Mouse (Mus musculus) stomach, embryonic 15.5 days (tissue): ENCODE results near the gene Impg1. TPM values are rescaled to one million over a fixed set of nuclear protein-coding genes. Genes with fewer than 3 reads are reported as not detected.

ENCODE experiments used
- ATAC-seq: fragments of 200-750 bp; cut with Nextera tagmentation; 2 replicates; pipeline ENCODE4 v1.8.0; 2017; ENCODE audit warnings: low read depth, moderate number of reproducible peaks, moderate TSS enrichment; ENCODE audit not compliant: insufficient read depth, low FRiP score
- H3K27ac ChIP-seq: fragments of 300-500 bp; sonication (generic); 2 replicates; pipeline ENCODE4 v1.5.1; 2015; ENCODE audit warnings: mild to moderate bottlenecking, inconsistent platforms
- H3K27me3 ChIP-seq: fragments of 300-500 bp; sonication (generic); replicated peaks from 2 replicates; pipeline ENCODE4 v1.6.1; 2015; ENCODE audit warnings: inconsistent platforms
- H3K36me3 ChIP-seq: fragments of 300-500 bp; sonication (generic); 2 replicates; pipeline ENCODE4 v1.6.1; 2015; ENCODE audit warnings: inconsistent platforms
- H3K4me1 ChIP-seq: fragments of 300-500 bp; sonication (generic); 2 replicates; pipeline ENCODE4 v1.6.1; 2015; ENCODE audit warnings: inconsistent platforms
- H3K4me2 ChIP-seq: fragments of 300-500 bp; sonication (generic); 2 replicates; pipeline ENCODE4 v1.6.1; 2015; ENCODE audit warnings: mild to moderate bottlenecking, inconsistent platforms
- H3K4me3 ChIP-seq: fragments of 300-500 bp; sonication (generic); replicated peaks from 2 replicates; pipeline ENCODE4 v1.5.1; 2015; ENCODE audit warnings: inconsistent platforms
- H3K9ac ChIP-seq: fragments of 300-500 bp; sonication (generic); 2 replicates; pipeline ENCODE4 v1.6.1; 2015; ENCODE audit warnings: inconsistent platforms
- H3K9me3 ChIP-seq: fragments of 300-500 bp; sonication (generic); 2 replicates; pipeline ENCODE4 v1.6.1; 2016; ENCODE audit warnings: inconsistent platforms
- WGBS: fragments of 180-500 bp; shearing (Covaris S2); methylation state at CpG from one replicate; pipeline ENCODE4 v1.1.7; 2015; 5-methylcytosine and 5-hydroxymethylcytosine counted together
- polyA plus RNA-seq: library from polyadenylated mRNA; unstranded; fragments of >200 nt; fragmentation: Nextera tagmentation; extraction: Ambion mirVana; gene quantifications from 2 replicates; pipeline ENCODE4 v1.2.1, GENCODE M21; 2015

Impg1 gene
- polyA plus RNA-seq, 1 experiment from 2014 or later, result 0.05 TPM

DNA sequence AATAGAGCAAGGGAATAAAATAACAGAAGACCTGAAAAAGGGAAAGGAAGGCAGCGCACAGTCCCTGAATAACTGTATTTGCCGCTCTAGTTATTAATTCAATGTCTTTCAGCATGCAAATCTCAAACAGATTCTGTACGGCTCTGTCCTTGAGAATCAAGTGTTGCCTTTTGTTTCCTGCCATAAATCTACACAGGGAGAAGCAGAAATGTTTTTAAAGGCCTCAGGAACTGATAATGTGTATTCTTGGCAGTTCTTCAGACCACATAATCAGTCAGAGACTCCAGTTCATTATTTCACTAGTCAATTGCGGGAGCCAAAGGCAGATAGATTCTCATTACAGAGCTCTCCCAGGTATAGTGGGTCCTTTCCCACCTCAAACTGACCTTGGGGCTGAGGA is 82.6 kb downstream of the Impg1 start:
- Histone ChIP-seq H3K4me2 (no peak overlapping the region), H3K36me3 (no peaks in the 10 kb centered on the region), H3K4me3 (no peak overlapping the region), H3K27ac (no peak overlapping the region), H3K27me3 (no peaks in the 10 kb centered on the region), H3K9ac (no peak overlapping the region), H3K4me1 (no peaks in the 10 kb centered on the region), H3K9me3 (no peaks in the 10 kb centered on the region)
- ATAC-seq, result no peak
- 79% methylated on average over 4 of the region's 4 CpGs for WGBS

DNA sequence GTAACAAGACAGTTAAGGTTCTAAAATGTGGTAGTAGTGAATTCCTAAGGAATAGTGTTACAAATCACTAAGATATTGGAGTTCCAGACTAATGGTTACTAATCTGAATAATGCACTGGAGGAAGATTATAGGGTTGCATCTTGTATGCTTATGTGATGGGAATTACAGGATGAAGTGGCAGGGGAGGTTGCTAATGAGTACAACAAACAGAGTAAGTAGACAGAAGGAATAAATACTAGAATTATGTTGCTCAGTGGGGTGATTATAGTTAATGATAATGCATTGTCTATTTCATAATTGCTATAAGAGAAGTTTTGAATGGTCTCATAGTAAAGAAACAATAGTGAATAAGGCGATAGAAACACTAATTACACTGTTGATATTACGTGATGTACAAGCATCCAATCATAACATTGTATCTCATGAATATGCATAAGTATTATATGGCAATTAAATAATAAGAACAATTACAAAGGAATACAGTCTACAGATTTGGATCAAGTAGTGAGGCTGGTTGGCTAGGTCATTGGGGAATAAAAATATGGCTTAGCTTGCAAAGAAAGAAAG is 85.1 kb downstream of the Impg1 start:
- no peak overlapping the region for H3K4me2 ChIP-seq
- no peak overlapping the region for H3K9ac ChIP-seq
- H3K27me3 ChIP-seq, result no peaks in the 10 kb centered on the region
- no peaks in the 10 kb centered on the region for H3K9me3 ChIP-seq
- no peaks in the 10 kb centered on the region for H3K36me3 ChIP-seq
- no peak overlapping the region for H3K4me3 ChIP-seq
- WGBS, result 91% methylated on average over 2 of the region's 2 CpGs
- H3K27ac ChIP-seq, result no peak overlapping the region
- no peak for ATAC-seq
- H3K4me1 ChIP-seq, result no peaks in the 10 kb centered on the region

DNA sequence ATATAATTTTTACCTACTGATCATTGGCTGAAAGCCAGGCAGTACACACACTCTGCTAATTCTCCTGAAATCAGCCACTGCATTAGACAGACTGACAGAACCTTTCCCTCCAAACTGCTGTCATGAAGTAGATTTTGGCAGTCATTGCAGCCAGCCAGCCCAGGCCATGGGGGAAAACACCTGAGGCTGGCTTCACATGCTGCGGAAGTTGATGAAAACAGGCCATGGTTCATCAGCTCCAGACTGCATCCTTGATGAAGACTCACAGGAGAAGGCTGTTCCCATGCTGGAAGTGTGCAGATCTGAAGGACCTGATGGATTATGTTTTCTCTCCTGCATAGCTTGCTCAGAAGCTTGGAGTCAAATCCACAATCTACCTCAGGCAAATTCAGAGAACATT is 91.2 kb downstream of the Impg1 start:
- 83% methylated on average over 1 of the region's 1 CpGs for WGBS
- Histone ChIP-seq H3K27ac (no peak overlapping the region), H3K36me3 (no peaks in the 10 kb centered on the region), H3K9me3 (no peaks in the 10 kb centered on the region), H3K4me1 (no peaks in the 10 kb centered on the region), H3K4me3 (no peak overlapping the region), H3K9ac (no peak overlapping the region), H3K4me2 (no peak overlapping the region), H3K27me3 (no peaks in the 10 kb centered on the region)
- no peak for ATAC-seq

DNA sequence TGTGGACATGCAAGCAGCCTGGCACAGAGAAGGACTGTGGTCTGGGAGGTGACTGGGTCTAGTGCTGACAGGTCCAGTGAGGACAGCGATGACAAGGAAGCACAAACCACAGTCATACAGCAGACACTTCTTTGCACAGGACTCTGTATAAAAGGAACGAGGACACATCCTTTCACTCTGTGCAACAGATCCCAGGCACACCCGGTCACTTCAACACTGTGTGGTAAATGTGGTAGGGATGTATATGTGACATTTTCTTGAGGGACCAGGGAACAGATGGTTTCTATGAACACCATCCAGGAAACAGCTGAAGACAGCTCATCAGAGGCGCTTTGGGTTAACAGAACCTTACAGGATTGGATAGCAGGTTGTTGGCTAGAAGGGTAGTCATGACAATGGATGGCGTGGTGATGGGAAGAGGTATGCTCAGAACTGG is 92.0 kb downstream of the Impg1 start:
- H3K27me3 ChIP-seq, result no peaks in the 10 kb centered on the region
- H3K27ac ChIP-seq, result no peak overlapping the region
- H3K9ac ChIP-seq, result no peak overlapping the region
- no peaks in the 10 kb centered on the region for H3K4me1 ChIP-seq
- 84% methylated on average over 5 of the region's 5 CpGs for WGBS
- no peaks in the 10 kb centered on the region for H3K9me3 ChIP-seq
- H3K36me3 ChIP-seq, result no peaks in the 10 kb centered on the region
- no peak overlapping the region for H3K4me3 ChIP-seq
- no peak for ATAC-seq
- H3K4me2 ChIP-seq, result no peak overlapping the region

GRCm38 (mm10) chr9:80368636-80369035 is 96.6 kb downstream of the Impg1 start:
- H3K9ac ChIP-seq, result no peak overlapping the region
- H3K4me1 ChIP-seq, result no peaks in the 10 kb centered on the region
- no peak for ATAC-seq
- no peak overlapping the region for H3K4me2 ChIP-seq
- no peaks in the 10 kb centered on the region for H3K27me3 ChIP-seq
- H3K36me3 ChIP-seq, result no peaks in the 10 kb centered on the region
- 60% methylated on average over 2 of the region's 2 CpGs for whole genome bisulfite sequencing
- no peak overlapping the region for H3K27ac ChIP-seq
- H3K9me3 ChIP-seq, result no peaks in the 10 kb centered on the region
- H3K4me3 ChIP-seq, result no peak overlapping the region

- H3K27ac ChIP-seq, result no peak overlapping the region
- no peak overlapping the region for H3K4me2 ChIP-seq
- H3K9me3 ChIP-seq, result no peaks in the 10 kb centered on the region
- 84% methylated on average over 2 of the region's 2 CpGs for WGBS
- ATAC-seq, result no peak
- H3K27me3 ChIP-seq, result no peaks in the 10 kb centered on the region
- no peak overlapping the region for H3K9ac ChIP-seq
- H3K4me1 ChIP-seq, result no peaks in the 10 kb centered on the region
- no peaks in the 10 kb centered on the region for H3K36me3 ChIP-seq
- no peak overlapping the region for H3K4me3 ChIP-seq
These were observed 97.6 kb downstream of the Impg1 start for GRCm38 (mm10) chr9:80367520-80368204.

DNA sequence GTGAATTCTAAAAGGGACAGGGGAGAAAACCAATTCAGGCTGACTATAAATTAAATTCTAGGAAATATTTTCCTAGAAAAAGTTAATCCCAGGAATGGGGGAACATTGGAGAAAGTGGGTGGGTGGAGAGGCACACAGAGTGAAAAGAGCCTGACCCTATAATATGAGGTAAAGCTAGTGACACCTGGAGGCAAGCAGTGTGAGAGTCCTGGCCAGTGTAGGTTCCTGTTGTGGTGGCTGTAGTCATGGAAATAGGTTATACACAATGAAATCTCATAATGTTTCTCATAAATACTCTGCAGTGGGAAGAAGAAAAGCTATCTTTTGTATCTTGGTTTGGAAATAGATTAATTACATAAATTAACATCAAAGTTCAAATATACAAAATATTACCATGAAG is 105.2 kb downstream of the Impg1 start:
- ATAC-seq, result no peak
- no peak overlapping the region for H3K27ac ChIP-seq
- H3K27me3 ChIP-seq, result no peaks in the 10 kb centered on the region
- H3K9ac ChIP-seq, result no peak overlapping the region
- no peak overlapping the region for H3K4me2 ChIP-seq
- H3K9me3 ChIP-seq, result no peaks in the 10 kb centered on the region
- no peak overlapping the region for H3K4me3 ChIP-seq
- no peaks in the 10 kb centered on the region for H3K4me1 ChIP-seq
- no peaks in the 10 kb centered on the region for H3K36me3 ChIP-seq

GRCm38 (mm10) chr9:80351678-80352331 is 113.5 kb downstream of the Impg1 start:
- ATAC-seq, result no peak
- H3K4me2 ChIP-seq, result peak overlapping the region; percentile 8; the same call in 1 of the 2 replicates

DNA sequence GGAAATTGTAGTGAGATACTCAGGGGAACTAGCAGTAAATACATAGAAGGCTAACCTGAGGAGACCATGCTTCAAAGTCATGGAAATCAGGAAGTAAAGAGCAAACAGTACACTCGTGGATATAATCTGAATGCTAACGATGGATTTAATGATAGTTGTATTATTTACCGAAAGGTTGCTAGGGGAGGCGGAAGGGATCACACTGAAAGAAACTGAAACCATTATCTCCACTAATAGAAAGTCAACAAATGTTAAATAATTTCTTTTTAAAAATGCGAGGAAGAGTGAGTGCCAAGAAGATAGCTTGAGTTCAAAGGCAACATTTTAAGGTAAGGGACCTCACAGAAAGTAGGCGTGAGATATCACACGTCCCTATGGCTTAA is 114.0 kb downstream of the Impg1 start:
- H3K4me1 ChIP-seq, result no peaks in the 10 kb centered on the region
- H3K4me2 ChIP-seq, result no peak overlapping the region
- no peaks in the 10 kb centered on the region for H3K36me3 ChIP-seq
- no peak overlapping the region for H3K4me3 ChIP-seq
- WGBS, result 67% methylated on average over 7 of the region's 7 CpGs
- no peak for ATAC-seq
- H3K9ac ChIP-seq, result no peak overlapping the region
- H3K9me3 ChIP-seq, result no peaks in the 10 kb centered on the region
- no peaks in the 10 kb centered on the region for H3K27me3 ChIP-seq
- no peak overlapping the region for H3K27ac ChIP-seq

More at GRCm38 (mm10) chr9:80351678-80352331, 113.5 kb downstream of the Impg1 start:
- H3K27ac ChIP-seq, result no peak overlapping the region
- WGBS, result 41% methylated on average over 20 of the region's 20 CpGs
- no peak overlapping the region for H3K4me3 ChIP-seq
- H3K27me3 ChIP-seq, result no peaks in the 10 kb centered on the region
- no peaks in the 10 kb centered on the region for H3K9me3 ChIP-seq
- H3K9ac ChIP-seq, result no peak overlapping the region
- H3K36me3 ChIP-seq, result no peaks in the 10 kb centered on the region
- no peaks in the 10 kb centered on the region for H3K4me1 ChIP-seq

DNA sequence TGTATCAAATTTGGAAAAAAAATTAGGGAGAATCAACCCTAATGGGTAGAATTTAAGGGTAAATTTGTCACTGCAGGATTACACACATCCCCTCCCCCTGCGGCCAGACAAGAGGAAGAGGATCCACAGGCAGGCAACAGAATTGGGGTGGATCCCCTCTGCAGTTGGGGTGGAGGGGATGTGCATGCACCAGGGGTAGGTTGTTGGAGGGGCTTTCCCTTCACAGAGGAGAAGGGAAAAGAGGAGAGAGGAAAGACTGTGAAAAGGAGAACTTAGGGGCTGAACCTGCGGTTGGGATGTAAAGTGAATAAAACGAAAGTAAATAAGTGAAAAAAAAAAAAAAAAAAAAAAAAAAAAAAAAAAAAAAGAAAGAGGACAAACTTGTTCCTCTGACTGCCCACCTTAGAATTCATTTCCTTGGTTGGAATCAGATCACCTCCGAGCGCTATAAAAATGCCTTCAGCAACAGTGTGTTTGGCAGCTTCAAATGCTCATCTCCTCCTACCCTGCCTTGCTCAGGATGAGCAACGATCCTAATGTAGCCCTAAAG is 120.8 kb downstream of the Impg1 start:
- ATAC-seq, result no peak
- 87% methylated on average over 6 of the region's 6 CpGs for WGBS
- Histone ChIP-seq H3K36me3 (no peaks in the 10 kb centered on the region), H3K4me2 (no peak overlapping the region), H3K4me3 (no peak overlapping the region), H3K27ac (no peak overlapping the region), H3K27me3 (no peaks in the 10 kb centered on the region), H3K9me3 (no peaks in the 10 kb centered on the region), H3K9ac (no peak overlapping the region), H3K4me1 (no peaks in the 10 kb centered on the region)

DNA sequence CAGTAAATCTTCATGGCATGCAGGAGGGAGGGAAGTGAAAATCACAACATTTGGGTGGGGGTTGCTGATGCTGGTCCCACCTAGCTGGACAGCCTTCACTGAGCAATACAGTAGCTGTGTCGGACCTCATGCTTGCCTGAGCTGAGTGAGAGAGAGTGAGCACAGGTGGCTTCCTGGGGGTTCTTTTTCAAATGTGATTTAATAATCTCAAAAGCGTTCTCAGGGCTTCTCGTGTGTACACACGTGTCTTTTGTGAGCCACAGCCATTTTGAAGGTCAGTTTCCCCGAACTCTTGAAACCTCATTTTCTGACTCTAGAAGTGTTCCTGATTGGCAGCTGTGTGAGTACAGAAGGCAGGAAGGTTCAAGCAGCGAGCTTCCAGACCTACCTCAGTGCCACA is 122.8 kb downstream of the Impg1 start:
- Histone ChIP-seq H3K27ac (no peak overlapping the region), H3K4me2 (no peak overlapping the region), H3K4me3 (no peak overlapping the region), H3K4me1 (no peaks in the 10 kb centered on the region), H3K36me3 (no peaks in the 10 kb centered on the region), H3K9ac (no peak overlapping the region), H3K9me3 (no peaks in the 10 kb centered on the region), H3K27me3 (no peaks in the 10 kb centered on the region)
- WGBS, result 78% methylated on average over 6 of the region's 6 CpGs
- no peak for ATAC-seq

DNA sequence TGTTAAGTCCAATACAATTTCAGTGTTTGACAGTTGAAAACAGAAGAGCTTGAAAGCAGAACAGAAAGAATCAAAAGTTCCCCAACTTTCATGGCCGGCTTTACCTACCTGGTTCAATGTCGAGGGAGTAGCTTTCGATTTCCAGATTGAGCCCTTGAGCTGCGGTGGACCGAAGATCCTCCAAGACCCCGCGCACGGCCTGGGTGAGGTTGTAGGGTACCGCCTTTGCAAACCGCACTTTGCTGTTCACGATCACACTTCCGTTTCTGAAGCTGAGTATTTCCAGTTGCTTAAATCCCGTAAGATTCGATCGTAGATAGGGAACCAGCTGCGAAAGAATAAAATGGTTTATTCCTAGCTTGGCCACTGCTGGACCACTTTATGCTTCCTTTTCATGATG is 123.5 kb downstream of the Impg1 start:
- H3K36me3 ChIP-seq, result no peaks in the 10 kb centered on the region
- H3K27me3 ChIP-seq, result no peaks in the 10 kb centered on the region
- no peak overlapping the region for H3K4me3 ChIP-seq
- no peak overlapping the region for H3K9ac ChIP-seq
- no peaks in the 10 kb centered on the region for H3K9me3 ChIP-seq
- ATAC-seq, result no peak
- no peak overlapping the region for H3K4me2 ChIP-seq
- no peaks in the 10 kb centered on the region for H3K4me1 ChIP-seq
- 94% methylated on average over 16 of the region's 16 CpGs for WGBS
- H3K27ac ChIP-seq, result no peak overlapping the region
